Mouse (Mus musculus) layer of hippocampus, adult 18-20 months (tissue): ENCODE results near the gene Ppfia4. TPM values are rescaled to one million over a fixed set of nuclear protein-coding genes. Genes with fewer than 3 reads are reported as not detected.

ENCODE experiments used
- DNase-seq, 2 experiments: peaks; one replicate each; pipeline ENCODE4 v3.0.0; 2022; ENCODE audit warnings: low spot score in 2 of 2
- total RNA-seq, 2 experiments: library from RNA; stranded (reverse); gene quantifications; 2 replicates each; pipeline ENCODE4 v1.2.3; 2021

Gene Ppfia4
- total RNA-seq, 2 experiments from 2014 or later, result 66.5 to 68.4 TPM

DNA sequence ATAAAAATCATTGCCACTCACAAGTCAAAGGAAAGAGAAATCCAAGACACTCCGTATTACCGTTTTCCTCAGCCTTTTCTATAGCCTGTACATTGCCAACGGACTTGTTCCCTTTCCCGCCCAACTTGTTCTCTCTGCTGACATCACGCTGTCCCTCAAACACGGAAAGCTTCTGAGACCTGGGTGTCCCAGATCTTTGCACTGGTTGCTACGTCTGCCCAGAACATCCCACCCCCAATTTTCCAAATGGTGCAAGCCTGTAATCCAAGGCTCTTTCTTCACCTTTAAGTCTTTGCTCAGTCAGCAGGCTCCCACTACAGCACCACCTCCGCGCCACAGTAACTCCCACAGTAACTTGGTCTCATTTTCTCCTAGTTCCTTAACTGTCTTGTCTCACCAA, 27.8 kb downstream of the Ppfia4 start:
- no peak for DNase-seq

DNA sequence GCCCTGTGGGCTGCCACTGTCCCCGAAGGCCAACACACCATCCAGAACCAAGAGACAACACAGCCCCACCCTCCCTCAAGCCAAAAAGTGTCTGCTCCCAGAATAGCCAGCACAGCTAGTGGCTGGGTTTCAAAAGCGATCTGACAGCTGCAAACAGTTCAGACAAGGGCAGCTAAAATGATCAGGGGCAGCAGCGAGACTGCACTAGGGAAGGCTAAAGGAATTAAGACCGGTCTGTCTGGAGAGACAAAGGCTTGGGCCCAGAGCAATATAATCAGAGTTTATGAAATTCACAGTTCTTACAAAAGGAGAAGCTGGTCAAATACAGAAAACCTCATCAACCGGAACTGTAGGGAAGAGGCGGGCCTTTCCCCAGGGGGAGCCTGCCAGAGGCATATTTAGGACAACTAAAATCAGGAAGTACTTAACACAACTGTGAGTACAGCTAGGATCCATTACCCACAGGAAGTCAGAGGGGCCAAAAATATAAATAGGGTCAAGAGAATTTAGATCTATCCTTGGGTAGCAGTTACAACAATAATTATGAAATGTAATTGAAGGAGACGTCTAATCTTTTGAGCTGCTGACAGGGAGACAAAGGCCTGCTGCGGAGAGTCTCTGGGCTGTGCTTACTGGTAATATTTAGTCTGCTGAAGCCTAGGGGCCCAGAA, 30.0 kb downstream of the Ppfia4 start:
- DNase-seq, result no peak

DNA sequence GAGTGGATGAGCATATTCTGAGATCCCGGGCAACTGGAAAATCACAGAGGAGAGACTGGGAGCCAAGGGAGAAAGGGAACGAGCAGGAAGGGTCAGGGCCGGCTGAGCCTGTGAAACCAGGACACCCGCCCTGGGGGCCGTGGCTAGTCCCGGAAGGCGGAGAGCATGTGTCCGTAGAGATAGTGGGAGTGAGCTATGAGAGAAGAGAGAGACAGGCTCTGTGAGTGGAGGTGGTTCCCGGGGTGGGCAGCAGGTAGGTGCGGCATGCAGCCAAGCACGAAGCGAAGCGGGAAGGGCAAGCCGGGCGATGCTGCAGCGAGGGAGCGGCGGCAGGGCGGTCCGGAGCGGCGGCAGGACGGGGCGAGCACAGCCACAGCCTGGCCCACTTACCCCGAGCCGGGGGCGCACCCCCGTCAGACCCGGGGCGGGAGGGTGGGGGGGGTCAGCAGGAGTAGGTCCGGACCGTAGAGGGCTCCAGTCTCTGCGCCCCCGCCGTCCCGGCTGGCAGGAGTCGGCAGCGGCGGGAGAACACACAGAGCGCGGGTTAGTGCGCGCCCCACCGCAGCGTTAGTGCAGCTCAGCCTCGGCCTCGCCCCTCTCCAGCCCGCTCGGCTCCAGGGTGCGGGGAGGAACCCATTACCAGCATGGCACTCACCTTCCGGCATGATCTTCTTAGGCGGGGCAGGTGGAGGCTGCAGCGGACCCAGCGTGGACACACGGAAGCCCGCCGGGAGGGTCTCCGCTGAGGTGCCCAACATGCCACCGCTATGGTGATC, 33.9 kb downstream of the Ppfia4 start:
- DNase-seq, result no peak

- DNase-seq, result peak; percentile 55 to 83
Measured at GRCm38 (mm10) chr1:134297265-134297664, 35.5 kb downstream of the Ppfia4 start.

DNA sequence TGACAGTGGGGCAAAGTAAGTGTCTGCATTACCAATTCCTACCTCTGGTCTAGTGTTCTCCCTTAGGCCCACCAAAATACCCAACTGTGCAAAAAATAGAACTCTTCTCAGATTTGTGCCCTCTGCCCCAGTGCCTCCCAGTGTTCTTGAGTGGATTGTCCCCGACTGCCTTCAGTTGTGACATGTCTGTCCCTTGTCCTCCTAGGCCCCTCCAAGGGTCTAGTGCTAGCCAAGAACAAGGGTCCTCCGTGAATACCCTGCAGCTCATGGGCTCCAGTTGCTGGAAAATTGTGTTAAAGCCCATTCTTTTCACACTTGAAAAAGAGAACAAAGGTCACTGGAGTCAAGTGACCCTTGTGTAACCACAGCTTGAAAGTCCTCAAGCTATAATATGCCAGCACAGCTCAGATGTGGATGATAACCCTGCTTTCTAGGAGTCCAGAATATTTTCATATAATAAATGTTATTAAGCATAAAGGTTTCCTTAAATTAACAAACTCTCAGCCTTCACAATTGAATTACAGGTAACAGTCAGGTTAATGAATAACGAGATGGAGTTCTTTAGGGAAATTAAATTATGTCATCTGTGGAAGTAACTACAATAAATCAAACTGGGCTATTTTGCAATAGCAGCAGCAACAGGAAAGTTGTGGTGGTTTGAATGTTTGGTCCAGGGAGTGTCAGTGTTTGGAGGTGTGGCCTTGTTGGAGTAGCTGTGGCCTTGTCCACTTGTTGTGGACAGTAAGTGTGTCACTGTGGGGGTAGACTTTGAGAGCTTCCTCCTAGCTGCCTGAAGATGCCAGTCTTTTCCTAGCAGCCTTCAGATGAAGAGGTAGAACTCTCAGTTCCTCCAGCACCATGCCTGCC, 38.8 kb downstream of the Ppfia4 start:
- DNase-seq, result no peak

DNA sequence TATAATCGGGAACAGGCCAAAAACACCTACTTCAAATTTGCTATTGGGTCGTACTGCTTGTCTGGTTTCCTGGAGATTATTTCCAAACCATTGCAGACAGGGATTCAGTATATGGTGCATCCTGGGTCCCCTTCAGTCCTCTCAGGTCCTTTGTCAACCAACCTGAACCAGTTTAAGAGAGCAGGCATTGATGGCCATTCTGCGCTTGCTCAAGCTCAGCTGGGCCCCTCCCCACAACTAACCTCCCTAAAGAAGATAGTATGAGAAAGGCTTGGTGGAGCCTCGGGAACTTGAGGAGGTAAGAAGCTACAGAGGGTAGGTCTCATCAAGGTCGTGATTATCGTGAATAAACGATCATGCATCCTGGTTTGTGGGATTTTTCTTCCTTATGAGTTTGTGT, 39.5 kb downstream of the Ppfia4 start:
- no peak for DNase-seq

GRCm38 (mm10) chr1:134292601-134293000, 40.1 kb downstream of the Ppfia4 start:
- DNase-seq, result no peak

DNA sequence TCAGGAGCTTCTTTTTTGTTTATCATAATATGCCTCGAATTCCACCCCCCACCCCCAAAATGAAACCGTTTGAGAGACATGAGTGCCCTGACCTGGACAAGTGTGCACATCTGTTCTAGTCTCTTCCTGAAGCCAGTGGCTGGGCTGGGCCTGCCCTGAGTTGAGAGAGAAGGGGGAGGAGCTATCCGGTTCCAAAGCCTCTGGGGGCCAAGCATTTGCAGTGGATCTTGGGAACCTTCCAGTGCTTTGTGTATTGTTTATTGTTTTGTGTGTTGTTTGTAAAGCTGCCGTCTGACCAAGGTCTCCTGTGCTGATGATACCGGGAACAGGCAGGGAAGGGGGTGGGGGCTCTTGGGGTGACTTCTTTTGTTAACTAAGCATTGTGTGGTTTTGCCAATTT, 40.7 kb downstream of the Ppfia4 start:
- peak in 1 of 2 experiments; percentile 26 for DNase-seq

DNA sequence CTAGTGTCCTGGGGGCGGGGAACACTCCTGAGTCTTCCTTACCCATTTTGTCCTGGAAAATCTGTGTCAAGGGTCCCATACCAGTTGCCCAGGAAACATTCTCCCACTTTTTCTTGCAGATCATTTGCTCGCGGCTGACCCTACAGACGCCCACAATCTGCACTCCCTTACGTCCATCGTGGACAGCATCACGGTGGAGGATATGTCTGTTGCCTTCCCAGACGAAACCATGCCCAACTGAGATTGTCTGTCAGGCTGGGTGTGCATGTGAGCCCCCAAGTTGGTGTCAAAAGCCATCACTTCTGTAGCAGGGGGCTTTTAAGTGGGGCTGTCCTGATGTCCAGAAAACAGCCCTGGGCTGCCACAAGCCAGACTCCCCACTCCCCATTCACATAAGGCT, 41.2 kb downstream of the Ppfia4 start:
- DNase-seq, result no peak

DNA sequence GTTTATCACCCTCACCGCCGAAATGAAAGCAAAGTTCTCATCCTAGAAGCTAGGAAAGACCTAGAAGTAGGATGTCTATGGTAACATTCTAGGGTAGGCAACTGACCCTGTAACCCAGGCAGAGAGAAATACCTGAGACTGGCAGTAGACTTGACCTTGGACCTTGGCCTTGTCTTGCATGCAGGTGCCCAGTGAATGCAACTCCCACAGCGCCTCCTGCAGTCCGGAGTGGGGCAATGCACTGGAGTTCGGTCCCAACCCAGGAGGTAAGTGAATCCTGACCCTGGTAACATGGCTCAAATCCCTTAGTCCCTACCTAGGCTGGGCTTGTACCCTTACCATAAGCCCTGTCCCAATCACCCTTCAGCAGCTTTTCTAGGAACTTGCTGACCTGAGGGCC, 41.8 kb downstream of the Ppfia4 start:
- DNase-seq, result peak in 1 of 2 experiments; percentile 36

- DNase-seq, result no peak
Measured at GRCm38 (mm10) chr1:134290300-134290699, 42.4 kb downstream of the Ppfia4 start.

- no peak for DNase-seq
Measured at GRCm38 (mm10) chr1:134289598-134290099, 43.1 kb downstream of the Ppfia4 start, which contains the start of gene Myog. Gene Myog, plus strand, starts transcription at chr1:134289989.

GRCm38 (mm10) chr1:134288239-134288638, 44.5 kb downstream of the Ppfia4 start:
- DNase-seq, result no peak

DNA sequence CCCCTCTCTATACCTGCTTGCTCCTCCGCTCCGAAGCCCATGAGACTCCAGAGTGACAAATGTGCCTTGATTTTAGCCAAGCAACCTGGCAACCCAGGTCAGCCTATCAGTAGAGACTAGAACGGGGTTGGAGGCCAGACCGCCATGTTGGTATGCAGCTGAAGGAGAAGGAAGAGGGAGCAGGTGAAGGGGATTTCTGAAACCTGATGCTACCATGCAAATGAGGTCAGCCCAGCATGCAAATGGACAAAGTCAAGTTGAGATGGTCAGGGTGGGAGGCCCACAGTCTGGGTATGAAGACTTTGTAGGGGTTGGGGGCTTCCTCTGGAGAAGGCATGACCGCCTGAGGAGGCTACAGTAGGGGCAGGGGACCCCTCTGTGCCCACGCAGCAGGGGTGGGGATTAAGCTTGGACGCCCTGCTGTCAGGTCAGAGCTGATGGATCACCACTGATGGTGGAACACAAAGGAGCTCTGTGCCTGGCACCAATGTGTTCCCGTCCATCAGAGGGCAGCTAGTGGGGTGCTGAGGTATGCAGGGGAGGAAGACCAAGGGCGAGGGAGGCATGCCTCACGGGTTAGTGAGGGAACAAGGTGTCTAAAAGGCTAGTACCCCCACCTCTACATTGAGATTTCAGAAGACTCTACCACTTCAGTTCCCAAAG, 47.1 kb downstream of the Ppfia4 start:
- no peak for DNase-seq

DNA sequence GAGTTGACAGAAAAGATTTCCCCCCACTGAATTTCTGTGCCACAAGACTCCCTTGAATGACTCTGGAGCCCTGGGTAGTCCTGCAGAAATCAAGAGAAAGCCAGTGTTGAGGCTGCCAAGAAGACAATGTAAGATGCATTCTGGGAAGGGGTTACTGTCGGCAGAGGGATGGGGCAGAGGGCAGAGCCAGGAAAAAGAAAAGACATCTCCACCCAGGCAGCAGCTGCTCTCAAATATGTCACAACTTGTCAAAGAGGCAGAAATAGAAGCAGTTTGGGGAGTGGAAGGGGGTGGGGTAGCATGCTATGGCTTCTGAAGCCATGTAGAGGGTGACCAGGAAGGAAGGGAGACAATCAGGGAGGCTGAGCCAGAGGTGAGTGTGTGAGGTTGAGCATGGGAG, 49.6 kb downstream of the Ppfia4 start:
- DNase-seq, result peak in 1 of 2 experiments; percentile 42

GRCm38 (mm10) chr1:134282342-134282741, 50.4 kb downstream of the Ppfia4 start:
- no peak for DNase-seq

DNA sequence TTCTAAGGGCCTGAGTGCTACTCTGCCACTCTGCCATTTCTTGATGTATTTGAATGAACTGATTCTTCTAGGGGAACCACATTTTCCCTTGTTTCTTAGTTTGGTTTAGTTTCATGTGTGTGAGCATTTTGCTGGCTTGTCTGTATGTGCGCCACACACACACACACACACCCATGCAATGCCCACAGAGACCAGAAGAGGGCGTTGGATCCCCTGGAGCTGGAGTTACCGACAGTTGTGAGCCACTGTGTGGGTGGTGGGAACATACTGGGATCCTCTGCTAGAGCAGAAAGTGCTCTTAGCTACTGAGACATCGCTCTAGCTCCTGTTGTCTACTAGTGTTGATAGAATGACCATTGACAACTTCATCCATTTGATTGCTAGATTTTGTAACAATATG, 51.2 kb downstream of the Ppfia4 start:
- DNase-seq, result no peak

- DNase-seq, result no peak
Measured at GRCm38 (mm10) chr1:134280174-134280573, 52.6 kb downstream of the Ppfia4 start.

- no peak for DNase-seq
Measured at GRCm38 (mm10) chr1:134276823-134277222, 55.9 kb downstream of the Ppfia4 start.

DNA sequence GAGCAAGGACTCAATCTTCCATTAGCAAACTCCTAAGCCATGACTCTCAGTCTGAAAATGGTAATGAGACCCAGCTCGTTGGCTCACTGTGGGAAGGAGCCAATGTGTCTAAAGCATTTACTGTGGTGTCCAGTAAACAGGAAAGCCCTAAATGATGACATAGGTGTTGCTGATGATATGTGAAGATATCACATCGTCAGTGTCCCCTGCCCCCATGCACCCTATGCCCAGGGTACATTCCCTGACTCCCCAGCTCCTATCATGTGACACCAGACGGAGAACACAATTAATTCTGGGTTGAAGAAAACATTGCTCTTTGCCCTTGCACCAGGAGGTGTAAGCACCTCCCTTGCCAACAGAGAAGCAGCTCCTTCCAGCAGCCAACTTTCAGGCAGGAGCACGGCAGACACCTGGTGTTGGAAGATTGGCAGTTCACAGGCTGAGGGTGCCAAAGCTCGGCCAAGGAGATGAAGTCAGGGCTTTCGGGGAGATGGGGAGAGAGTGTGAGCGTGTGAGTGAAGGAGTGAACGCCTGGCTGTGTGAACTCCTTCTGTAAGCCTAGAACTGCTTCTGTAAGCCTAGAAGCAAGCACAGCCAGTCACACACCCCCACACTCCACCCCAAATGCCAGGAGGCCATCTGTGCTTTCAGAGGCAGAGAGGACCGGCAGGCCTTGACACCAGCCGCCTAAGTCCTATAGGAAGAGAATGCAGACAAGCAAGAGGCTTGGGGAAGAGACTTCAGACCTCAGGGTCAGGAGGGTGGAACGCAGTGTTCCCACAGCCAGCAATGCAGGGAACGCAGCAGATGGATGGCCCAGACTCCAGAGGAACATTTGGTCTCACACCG, 56.9 kb downstream of the Ppfia4 start:
- peak; percentile 54 to 77 for DNase-seq
